Mouse (Mus musculus): Measurements from ENCODE around the gene Far1. TPM values are rescaled to one million over a fixed set of nuclear protein-coding genes. Genes with fewer than 3 reads are reported as not detected.
A peak's percentile ranks its signal among the peaks of the same experiment; 100 is the strongest.

Far1 gene
- polyA plus RNA-seq, 1 experiment = 101 TPM

DNA sequence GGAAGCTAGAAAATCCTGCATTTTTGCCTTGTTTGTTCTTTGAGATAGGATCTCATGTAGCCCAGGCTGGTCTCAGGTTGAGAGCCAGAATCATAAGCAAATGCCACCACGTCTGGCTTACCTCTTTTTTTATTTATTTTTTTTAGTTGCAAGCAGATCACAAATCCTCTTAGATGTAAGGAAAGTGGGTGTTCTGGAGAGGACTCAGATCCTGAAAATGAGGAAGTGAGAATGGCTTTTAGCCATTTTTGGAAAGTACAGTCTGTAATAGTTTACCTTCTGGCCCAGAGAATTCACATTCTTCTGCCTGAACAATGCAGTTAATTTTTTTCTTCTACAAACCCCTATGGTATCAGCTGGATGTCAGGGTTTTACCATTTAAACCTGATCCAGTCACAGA is 42.5 kb downstream of the Far1 start:
- Histone ChIP-seq H3K4me1 (ENCODE audit: control insufficient read depth, insufficient read depth, low read length) (peaks cover 16% of the 10 kb centered on the region), H3K4me3 (ENCODE audit: insufficient read depth, low read length) (no peak overlapping the region), H3K27ac (ENCODE audit: insufficient read depth, low read depth, low read length) (peak overlapping the region; percentile 13; the same call in 1 of the 2 replicates)
- TF ChIP-seq POLR2A (IDR thresholded peaks at IDR 0.05; ENCODE audit: borderline replicate concordance, low read depth, low read length) (no peak), CTCF (IDR thresholded peaks at IDR 0.05; ENCODE audit: low read depth, low read length) (no peak)

DNA sequence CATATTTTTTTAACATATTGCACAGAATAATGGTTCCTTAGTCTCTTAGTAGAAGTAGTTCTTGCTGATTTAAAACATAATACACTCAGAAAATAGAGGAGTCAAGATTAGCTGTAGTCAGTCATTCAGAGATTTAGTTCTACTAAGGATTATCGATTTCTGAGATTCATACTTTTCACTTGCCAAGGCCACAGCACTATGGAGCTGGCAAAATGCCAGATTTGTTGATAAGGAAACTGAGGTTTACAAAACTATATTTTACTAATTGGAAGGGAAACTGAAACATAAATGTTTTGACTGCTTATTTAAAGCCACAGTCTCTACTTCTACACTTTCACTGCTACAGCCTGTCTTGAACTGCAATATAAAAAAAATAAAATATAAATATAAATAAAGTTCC is 53.3 kb downstream of the Far1 start:
- TF ChIP-seq CTCF (IDR thresholded peaks at IDR 0.05; ENCODE audit: low read depth, low read length) = no peak
- no peak for TF ChIP-seq POLR2A (IDR thresholded peaks at IDR 0.05; ENCODE audit: borderline replicate concordance, low read depth, low read length)
- Histone ChIP-seq H3K4me1 (ENCODE audit: control insufficient read depth, insufficient read depth, low read length) (peaks cover 4% of the 10 kb centered on the region; the same call in 1 of the 2 replicates), H3K4me3 (ENCODE audit: insufficient read depth, low read length) (no peak overlapping the region), H3K27ac (ENCODE audit: insufficient read depth, low read depth, low read length) (no peak overlapping the region)

DNA sequence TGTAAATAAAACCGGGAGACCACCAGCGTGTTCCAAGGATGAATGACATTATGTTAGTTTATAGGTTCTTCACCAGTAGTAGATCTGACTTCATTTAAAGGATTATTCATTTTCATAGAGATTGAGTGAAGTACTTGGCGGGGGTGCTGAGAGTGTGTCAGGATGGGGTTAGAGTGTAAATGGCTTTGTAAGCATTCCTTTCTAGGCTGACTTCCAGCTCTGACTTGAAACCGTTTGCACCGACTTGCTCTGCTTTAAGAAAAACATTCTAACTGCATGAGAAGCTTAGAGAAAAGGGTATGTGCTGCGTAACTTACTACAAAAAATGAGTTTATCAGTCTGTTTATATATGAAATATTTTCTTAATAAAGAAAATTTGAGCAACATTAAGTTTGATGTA is 57.5 kb downstream of the Far1 start:
- TF ChIP-seq CTCF (IDR thresholded peaks at IDR 0.05; ENCODE audit: low read depth, low read length) (no peak), POLR2A (IDR thresholded peaks at IDR 0.05; ENCODE audit: borderline replicate concordance, low read depth, low read length) (no peak)
- Histone ChIP-seq H3K4me1 (ENCODE audit: control insufficient read depth, insufficient read depth, low read length) (peaks cover 5% of the 10 kb centered on the region; the same call in 1 of the 2 replicates), H3K4me3 (ENCODE audit: insufficient read depth, low read length) (no peak overlapping the region), H3K27ac (ENCODE audit: insufficient read depth, low read depth, low read length) (no peak overlapping the region)

DNA sequence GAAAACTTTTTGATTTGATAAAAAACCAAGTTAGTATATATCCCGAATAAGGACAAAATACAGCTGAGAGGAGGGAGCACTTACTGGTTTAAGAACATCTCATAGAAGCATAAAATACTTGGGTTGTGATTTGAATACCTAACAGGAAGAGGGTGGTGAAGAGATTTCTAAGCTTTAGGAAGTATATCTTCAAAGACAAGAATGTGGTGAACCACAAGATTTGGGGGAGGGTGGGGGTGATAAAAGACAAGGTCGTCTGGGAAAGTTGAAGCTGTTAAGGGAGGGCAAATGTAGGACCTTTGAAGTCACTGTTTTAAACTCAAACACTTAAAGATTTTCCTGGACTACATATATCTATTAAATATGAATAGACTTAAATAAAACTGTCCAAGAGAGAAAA is 59.1 kb downstream of the Far1 start:
- Histone ChIP-seq H3K4me3 (ENCODE audit: insufficient read depth, low read length) (no peak overlapping the region), H3K27ac (ENCODE audit: insufficient read depth, low read depth, low read length) (no peak overlapping the region), H3K4me1 (ENCODE audit: control insufficient read depth, insufficient read depth, low read length) (peaks cover 5% of the 10 kb centered on the region; the same call in 1 of the 2 replicates)
- TF ChIP-seq POLR2A (IDR thresholded peaks at IDR 0.05; ENCODE audit: borderline replicate concordance, low read depth, low read length) = no peak
- TF ChIP-seq CTCF (IDR thresholded peaks at IDR 0.05; ENCODE audit: low read depth, low read length) = no peak

DNA sequence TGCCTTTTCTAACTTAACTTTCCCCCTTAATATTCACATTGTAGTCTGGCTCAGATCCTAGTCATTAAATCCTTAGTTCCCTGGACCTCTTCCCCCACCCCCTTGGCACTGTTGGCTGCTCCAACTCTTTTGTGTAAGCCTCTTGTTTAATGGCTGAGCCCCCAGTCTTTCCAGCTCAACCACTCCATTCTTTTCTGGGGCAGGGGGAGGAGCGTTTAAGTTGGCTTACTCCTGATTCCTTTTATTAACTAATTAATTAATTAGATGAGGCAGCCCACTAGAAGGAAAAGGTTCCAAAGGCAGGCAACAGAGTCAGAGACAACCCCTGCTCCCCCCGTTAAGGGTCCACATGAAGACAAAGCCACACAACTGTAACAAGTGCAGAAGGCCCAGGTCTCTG is 68.5 kb downstream of the Far1 start:
- TF ChIP-seq POLR2A (IDR thresholded peaks at IDR 0.05; ENCODE audit: borderline replicate concordance, low read depth, low read length) (no peak), CTCF (IDR thresholded peaks at IDR 0.05; ENCODE audit: low read depth, low read length) (no peak)
- H3K4me3 ChIP-seq (ENCODE audit: insufficient read depth, low read length) = no peak overlapping the region
- no peak overlapping the region for H3K27ac ChIP-seq (ENCODE audit: insufficient read depth, low read depth, low read length)
- H3K4me1 ChIP-seq (ENCODE audit: control insufficient read depth, insufficient read depth, low read length) = no peaks in the 10 kb centered on the region

DNA sequence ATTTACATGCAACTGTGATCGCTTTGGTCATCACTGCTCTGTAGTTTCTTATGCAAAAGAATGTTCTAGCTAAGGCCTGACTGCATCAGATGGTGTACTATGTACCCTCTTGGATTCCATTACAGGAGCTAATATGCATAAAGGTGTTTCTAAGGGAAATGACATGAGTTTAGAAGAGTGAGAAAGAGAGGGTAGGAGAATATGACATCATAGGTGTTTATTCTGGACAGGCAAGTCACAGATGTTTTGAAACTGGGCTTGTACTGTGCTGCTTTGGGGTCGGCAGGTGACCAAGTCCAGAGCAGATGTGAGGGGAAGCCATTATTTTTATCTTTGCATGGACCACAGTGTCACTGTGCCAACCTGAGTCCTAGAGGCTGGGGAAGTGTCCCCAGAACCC is 75.6 kb downstream of the Far1 start:
- Histone ChIP-seq H3K4me3 (ENCODE audit: insufficient read depth, low read length) (no peak overlapping the region), H3K4me1 (ENCODE audit: control insufficient read depth, insufficient read depth, low read length) (peaks cover 6% of the 10 kb centered on the region), H3K27ac (ENCODE audit: insufficient read depth, low read depth, low read length) (no peak overlapping the region)
- TF ChIP-seq CTCF (IDR thresholded peaks at IDR 0.05; ENCODE audit: low read depth, low read length) = no peak
- TF ChIP-seq POLR2A (IDR thresholded peaks at IDR 0.05; ENCODE audit: borderline replicate concordance, low read depth, low read length) = no peak

GRCm38 (mm10) chr7:113590330-113590729 is 76.7 kb downstream of the Far1 start:
- Histone ChIP-seq H3K4me3 (ENCODE audit: insufficient read depth, low read length) (no peak overlapping the region), H3K27ac (ENCODE audit: insufficient read depth, low read depth, low read length) (no peak overlapping the region), H3K4me1 (ENCODE audit: control insufficient read depth, insufficient read depth, low read length) (peaks cover 7% of the 10 kb centered on the region)
- TF ChIP-seq CTCF (IDR thresholded peaks at IDR 0.05; ENCODE audit: low read depth, low read length) (no peak), POLR2A (IDR thresholded peaks at IDR 0.05; ENCODE audit: borderline replicate concordance, low read depth, low read length) (no peak)

DNA sequence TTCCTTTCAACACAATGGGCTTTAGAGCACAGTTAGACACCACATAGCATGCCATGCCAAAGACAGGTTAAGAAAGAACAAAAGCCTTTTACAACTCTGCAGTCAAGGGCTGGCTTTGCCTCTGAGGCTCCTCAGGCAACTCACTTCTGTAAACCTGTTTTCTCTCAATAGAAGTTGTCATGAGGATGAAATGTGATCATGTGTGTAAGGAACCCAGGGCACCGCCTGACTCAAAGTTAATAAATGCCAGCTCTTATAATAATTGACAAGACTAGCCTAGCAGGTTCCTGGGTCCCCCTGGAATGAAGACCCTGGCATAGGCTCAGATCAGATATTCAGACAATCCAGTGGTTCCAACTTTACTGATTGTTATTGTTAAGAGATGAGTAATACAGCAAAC is 77.5 kb downstream of the Far1 start:
- Histone ChIP-seq H3K4me1 (ENCODE audit: control insufficient read depth, insufficient read depth, low read length) (peaks cover 7% of the 10 kb centered on the region), H3K27ac (ENCODE audit: insufficient read depth, low read depth, low read length) (no peak overlapping the region), H3K4me3 (ENCODE audit: insufficient read depth, low read length) (no peak overlapping the region)
- TF ChIP-seq POLR2A (IDR thresholded peaks at IDR 0.05; ENCODE audit: borderline replicate concordance, low read depth, low read length) = no peak
- no peak for TF ChIP-seq CTCF (IDR thresholded peaks at IDR 0.05; ENCODE audit: low read depth, low read length)

- Histone ChIP-seq H3K27ac (ENCODE audit: insufficient read depth, low read depth, low read length) (no peak overlapping the region), H3K4me1 (ENCODE audit: control insufficient read depth, insufficient read depth, low read length) (peaks cover 7% of the 10 kb centered on the region), H3K4me3 (ENCODE audit: insufficient read depth, low read length) (no peak overlapping the region)
- TF ChIP-seq POLR2A (IDR thresholded peaks at IDR 0.05; ENCODE audit: borderline replicate concordance, low read depth, low read length) = no peak
- TF ChIP-seq CTCF (IDR thresholded peaks at IDR 0.05; ENCODE audit: low read depth, low read length) = no peak
Measured at GRCm38 (mm10) chr7:113591557-113592354, 78.1 kb downstream of the Far1 start.

DNA sequence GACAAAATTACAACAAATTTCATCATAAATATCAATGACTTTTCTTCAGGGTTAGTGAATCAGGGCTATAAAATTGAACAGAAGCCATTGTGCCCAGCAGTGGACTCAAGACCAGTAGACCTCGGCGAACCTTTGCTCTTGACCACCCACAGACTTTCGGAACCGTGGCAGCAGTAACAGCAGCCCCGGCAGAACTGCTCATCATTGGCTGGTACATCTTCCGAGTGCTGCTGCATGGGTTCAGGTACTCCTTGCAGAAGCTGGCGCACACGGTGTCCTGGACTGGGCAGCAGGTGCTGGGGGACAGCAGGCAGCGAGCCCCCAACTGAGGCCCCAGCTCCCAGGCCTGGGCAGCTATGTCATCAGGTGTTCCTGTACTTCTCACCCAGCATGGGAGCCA is 79.1 kb downstream of the Far1 start:
- Histone ChIP-seq H3K4me3 (ENCODE audit: insufficient read depth, low read length) (no peak overlapping the region), H3K27ac (ENCODE audit: insufficient read depth, low read depth, low read length) (no peak overlapping the region), H3K4me1 (ENCODE audit: control insufficient read depth, insufficient read depth, low read length) (peaks cover 7% of the 10 kb centered on the region)
- no peak for TF ChIP-seq CTCF (IDR thresholded peaks at IDR 0.05; ENCODE audit: low read depth, low read length)
- TF ChIP-seq POLR2A (IDR thresholded peaks at IDR 0.05; ENCODE audit: borderline replicate concordance, low read depth, low read length) = no peak

Measured in bone marrow macrophage, adult 2 months (primary cell).